Mouse (Mus musculus): ENCODE results near the gene Fasn.

Gene Fasn

GRCm38 (mm10) chr11:120761811-120762671 lies 62.3 kb downstream of the Fasn start:
- no peak for DNase-seq (ENCODE audit: low spot score)

DNA sequence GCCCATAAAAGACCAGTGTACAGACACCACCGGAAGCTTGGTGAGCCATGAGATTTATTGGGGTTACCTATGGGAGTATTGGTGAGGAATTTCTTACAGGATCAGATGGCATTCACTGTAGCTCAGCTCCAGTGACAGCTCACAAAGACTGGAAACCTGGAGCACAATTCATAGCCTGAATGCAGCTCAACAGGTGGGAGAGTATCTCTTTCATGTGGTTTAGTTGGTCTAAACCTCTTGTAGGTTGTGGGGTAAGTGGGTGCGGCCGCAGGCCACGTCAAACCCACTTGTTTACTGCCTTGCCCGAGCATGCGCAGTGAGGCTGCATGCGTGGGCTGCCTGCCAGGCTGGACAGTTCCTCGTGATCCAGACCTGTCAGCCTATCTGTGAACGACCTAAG lies 64.1 kb downstream of the Fasn start:
- DNase-seq (ENCODE audit: low spot score), result no peak
